Mouse (Mus musculus) CH12.LX (cell line): ENCODE data around the gene Stx16. TPM values are rescaled to one million over a fixed set of nuclear protein-coding genes. Genes with fewer than 3 reads are reported as not detected.

Experiments
- DNase-seq: peaks from one replicate; pipeline ENCODE4 v3.0.0-alpha.2; 2013; ENCODE audit errors: extremely low read depth
- H3K27ac ChIP-seq: 2 replicates; pipeline ENCODE4 v1.5.1; 2012; ENCODE audit warnings: low read depth, mild to moderate bottlenecking, control low read depth, moderate library complexity; ENCODE audit not compliant: insufficient read depth
- H3K27me3 ChIP-seq: replicated peaks from 2 replicates; pipeline ENCODE3; 2012; ENCODE audit warnings: inconsistent platforms
- H3K36me3 ChIP-seq, 2 experiments: replicated peaks in 1 of 2; 2 replicates each; pipeline versions ENCODE3 to v1.6.1; 2012; ENCODE audit warnings: inconsistent platforms in 1 of 2, low read length in 1 of 2, mild to moderate bottlenecking in 1 of 2, mixed read lengths in 1 of 2, moderate library complexity in 1 of 2; ENCODE audit not compliant: control insufficient read depth in 1 of 2, insufficient read depth in 1 of 2
- H3K4me1 ChIP-seq, 2 experiments: 2 replicates each; pipeline ENCODE4 v1.6.1; 2012; ENCODE audit warnings: inconsistent platforms in 1 of 2, moderate library complexity in 1 of 2; ENCODE audit not compliant: insufficient read depth in 2 of 2, control insufficient read depth in 1 of 2
- H3K4me2 ChIP-seq: 2 replicates; pipeline ENCODE4 v1.6.1; 2012; ENCODE audit warnings: low read depth, mild to moderate bottlenecking, control low read depth; ENCODE audit not compliant: poor library complexity, insufficient read depth, severe bottlenecking
- H3K4me3 ChIP-seq, 3 experiments: fragments of 150-350 bp in 1 of 3; sonication (generic) in 1 of 3; replicated peaks in 1 of 3; 2 replicates each; pipeline versions ENCODE3 to v1.5.1; 2011 to 2012; ENCODE audit warnings: low read depth in 2 of 3, low read length in 2 of 3, mild to moderate bottlenecking in 2 of 3, moderate library complexity in 2 of 3, control low read depth in 1 of 3, improper control_type of control experiment in 1 of 3, inconsistent platforms in 1 of 3, mixed read lengths in 1 of 3; ENCODE audit not compliant: poor library complexity in 1 of 3
- H3K79me2 ChIP-seq: replicated peaks from 2 replicates; pipeline ENCODE4 v1.6.1; 2012; ENCODE audit warnings: mild to moderate bottlenecking, moderate library complexity; ENCODE audit not compliant: control insufficient read depth, poor library complexity, insufficient read depth, severe bottlenecking; ENCODE audit errors: extremely low read depth
- H3K9ac ChIP-seq: 2 replicates; pipeline ENCODE4 v1.6.1; 2012; ENCODE audit warnings: low read depth, mild to moderate bottlenecking, control low read depth, moderate library complexity; ENCODE audit not compliant: insufficient read depth
- H3K9me3 ChIP-seq: replicated peaks from 2 replicates; pipeline ENCODE3; 2012; ENCODE audit warnings: low read length, inconsistent platforms, mixed read lengths
- CTCF ChIP-seq, 2 experiments: IDR thresholded peaks in 1 of 2; conservative IDR thresholded peaks in 1 of 2; 2 replicates each; pipeline ENCODE4 v1.5.1; 2011 to 2012; ENCODE audit warnings: low read depth in 2 of 2, low read length in 2 of 2, improper control_type of control experiment in 1 of 2, inconsistent platforms in 1 of 2, mild to moderate bottlenecking in 1 of 2, moderate library complexity in 1 of 2
- E2F4 ChIP-seq: IDR thresholded peaks from 2 replicates; pipeline ENCODE4 v1.6.1; 2011; ENCODE audit warnings: low read depth, low read length, improper control_type of control experiment; ENCODE audit not compliant: insufficient replicate concordance
- ETS1 ChIP-seq: conservative IDR thresholded peaks from 2 replicates; pipeline ENCODE4 v1.6.1; 2012; ENCODE audit warnings: low read depth, mild to moderate bottlenecking, inconsistent platforms, low read length, improper control_type of control experiment, moderate library complexity
- GABPA ChIP-seq: IDR thresholded peaks from 2 replicates; pipeline ENCODE4 v1.6.1; 2012; ENCODE audit warnings: low read depth, low read length, improper control_type of control experiment, inconsistent platforms; ENCODE audit not compliant: insufficient replicate concordance
- MAX ChIP-seq: IDR thresholded peaks from 2 replicates; pipeline ENCODE4 v1.6.1; 2011; ENCODE audit warnings: low read length, improper control_type of control experiment
- MAZ ChIP-seq: IDR thresholded peaks from 2 replicates; pipeline ENCODE4 v1.6.1; 2012; ENCODE audit warnings: low read depth, mild to moderate bottlenecking, inconsistent platforms, low read length, improper control_type of control experiment, moderate library complexity
- NRF1 ChIP-seq: IDR thresholded peaks from 2 replicates; pipeline ENCODE4 v1.6.1; 2014; ENCODE audit warnings: low read depth, mild to moderate bottlenecking, inconsistent platforms, low read length, improper control_type of control experiment, moderate library complexity
- POLR2A ChIP-seq: IDR thresholded peaks from 2 replicates; pipeline ENCODE4 v1.6.1; 2011; ENCODE audit warnings: low read depth, mild to moderate bottlenecking, improper control_type of control experiment, low read length
- POLR2AphosphoS2 ChIP-seq: IDR thresholded peaks from 2 replicates; pipeline ENCODE4 v1.6.1; 2011; ENCODE audit warnings: low read depth, low read length, improper control_type of control experiment
- RAD21 ChIP-seq: IDR thresholded peaks from 2 replicates; pipeline ENCODE4 v1.6.1; 2011; ENCODE audit warnings: low read depth, mild to moderate bottlenecking, low read length, improper control_type of control experiment, moderate library complexity
- USF1 ChIP-seq: IDR thresholded peaks from 2 replicates; pipeline ENCODE4 v1.6.1; 2014; ENCODE audit warnings: low read depth, mild to moderate bottlenecking, inconsistent platforms, low read length, improper control_type of control experiment
- USF2 ChIP-seq: conservative IDR thresholded peaks from 2 replicates; pipeline ENCODE4 v1.6.1; 2011; ENCODE audit warnings: low read depth, low read length, improper control_type of control experiment
- ZC3H11A ChIP-seq: IDR thresholded peaks from 2 replicates; pipeline ENCODE4 v1.6.1; 2012; ENCODE audit warnings: low read depth, mild to moderate bottlenecking, inconsistent platforms, low read length, improper control_type of control experiment
- dilution Hi-C: fragments of 300-500 bp; cut with MboI; formaldehyde crosslinking; loops from 2 replicates; pipeline ENCODE4 v1.14.3; 2020; ENCODE audit warnings: low sequenced_read_pairs; ENCODE audit not compliant: extremely low pct_unique_long_range_greater_than_20kb, extremely low pct_ligation_motif_present
- in situ Hi-C: fragments of 300-500 bp; cut with MboI; formaldehyde crosslinking; loops from 3 replicates; pipeline ENCODE4 v1.14.3; 2019; ENCODE audit warnings: low sequenced_read_pairs, low pct_ligation_motif_present, low pct_unique_long_range_greater_than_20kb, mixed read lengths
- polyA plus RNA-seq: library from polyadenylated mRNA; unstranded; fragments of >175 nt; gene quantifications from 2 replicates; pipeline ENCODE4 v1.2.1, GENCODE M21; 2012; ENCODE audit warnings: low read depth; ENCODE audit not compliant: insufficient read length
- total RNA-seq, 2 experiments: library from RNA; depleted of rRNA; stranded (reverse); fragments of 300-350 nt in 1 of 2; fragments of >200 nt in 1 of 2; gene quantifications; 2 replicates each; pipeline ENCODE4 v1.2.3; 2012 to 2014

Gene Stx16
- total and polyA plus RNA-seq, 3 experiments, result 18.8 to 33.2 (median 22.5) TPM

DNA sequence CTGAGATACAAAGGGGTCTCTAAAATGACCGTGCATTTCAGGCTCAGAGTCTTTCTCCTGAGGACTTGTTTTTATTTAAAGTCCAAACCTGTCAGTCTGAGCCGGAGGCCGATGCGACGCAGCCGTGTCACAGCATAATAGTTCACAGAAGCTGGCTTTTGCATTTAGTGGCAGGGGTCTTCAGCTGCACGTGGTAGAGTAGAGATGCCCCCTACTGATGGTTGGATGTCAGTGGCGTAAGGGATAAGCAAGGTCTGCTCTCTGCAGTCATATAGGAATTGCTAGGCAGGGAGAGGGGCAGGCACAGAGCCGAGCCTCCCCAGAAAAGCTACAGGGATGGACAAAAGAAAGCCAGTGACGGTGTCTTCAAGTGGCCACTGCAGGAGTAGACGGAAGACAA lies 42.0 kb downstream of the Stx16 start:
- peaks cover 81 to 100% of the 10 kb centered on the region in 2 experiments for H3K36me3 ChIP-seq
- H3K4me3 ChIP-seq, result no peak overlapping the region
- no peak for TF ChIP-seq GABPA
- TF ChIP-seq NRF1, result no peak
- no peak for TF ChIP-seq POLR2A
- no peak for TF ChIP-seq USF2
- no peak for TF ChIP-seq POLR2AphosphoS2
- TF ChIP-seq MAX, result no peak
- no peak for TF ChIP-seq E2F4
- TF ChIP-seq ZC3H11A, result no peak
- no peak for TF ChIP-seq USF1
- no peak for TF ChIP-seq CTCF (conservative IDR thresholded peaks at IDR 0.05 in 1 of 2, IDR thresholded peaks at IDR 0.05 in 1 of 2; ENCODE audit: low read depth in 2 of 2, low read length in 2 of 2)
- TF ChIP-seq, all 38 proteins: peak for 0
- H3K9ac ChIP-seq, result no peak overlapping the region
- no peak overlapping the region for H3K4me2 ChIP-seq
- no peaks in the 10 kb centered on the region for H3K4me1 ChIP-seq
- H3K27me3 ChIP-seq, result no peaks in the 10 kb centered on the region
- dilution Hi-C loops (no loop called here), in situ Hi-C loops (loop anchor here (25.0 kb wide), 1 partner anchor 306 kb away; no protein-coding TSS in a partner anchor)
- DNase-seq, result no peak
- peaks cover 1% of the 10 kb centered on the region for H3K9me3 ChIP-seq
- no peaks in the 10 kb centered on the region for H3K79me2 ChIP-seq
- H3K27ac ChIP-seq, result no peak overlapping the region

DNA sequence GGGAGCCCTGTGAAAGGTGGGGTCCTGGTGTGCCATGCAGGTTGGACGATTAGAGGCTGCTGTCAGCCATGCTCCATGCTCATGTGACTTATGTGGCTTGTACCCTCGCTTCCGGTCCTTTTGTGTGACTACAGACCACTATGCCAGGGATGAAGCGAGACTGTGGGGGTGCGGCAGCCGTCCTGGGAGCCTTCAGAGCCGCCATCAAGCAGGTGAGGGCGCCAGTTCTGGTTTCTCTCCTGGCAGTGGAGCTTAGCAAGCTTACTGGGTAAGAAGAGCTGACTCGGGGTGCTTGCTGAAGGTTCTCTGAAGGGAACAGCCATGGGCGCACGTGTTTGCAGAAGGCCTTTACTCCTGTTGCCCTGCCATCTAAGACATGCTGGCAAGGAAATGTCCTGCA lies 43.2 kb downstream of the Stx16 start:
- no peaks in the 10 kb centered on the region for H3K27me3 ChIP-seq
- H3K9ac ChIP-seq, result no peak overlapping the region
- H3K27ac ChIP-seq, result no peak overlapping the region
- H3K79me2 ChIP-seq, result no peaks in the 10 kb centered on the region
- dilution Hi-C loops (no loop called here), in situ Hi-C loops (loop anchor here (25.0 kb wide), 1 partner anchor 307 kb away; no protein-coding TSS in a partner anchor)
- no peak overlapping the region for H3K4me2 ChIP-seq
- H3K4me1 ChIP-seq, result no peaks in the 10 kb centered on the region
- no peak for DNase-seq
- H3K36me3 ChIP-seq, result peaks cover 83 to 100% of the 10 kb centered on the region in 2 experiments
- no peak overlapping the region for H3K4me3 ChIP-seq
- H3K9me3 ChIP-seq, result peaks cover 10% of the 10 kb centered on the region
- TF ChIP-seq RAD21 (no peak), MAZ (no peak)

DNA sequence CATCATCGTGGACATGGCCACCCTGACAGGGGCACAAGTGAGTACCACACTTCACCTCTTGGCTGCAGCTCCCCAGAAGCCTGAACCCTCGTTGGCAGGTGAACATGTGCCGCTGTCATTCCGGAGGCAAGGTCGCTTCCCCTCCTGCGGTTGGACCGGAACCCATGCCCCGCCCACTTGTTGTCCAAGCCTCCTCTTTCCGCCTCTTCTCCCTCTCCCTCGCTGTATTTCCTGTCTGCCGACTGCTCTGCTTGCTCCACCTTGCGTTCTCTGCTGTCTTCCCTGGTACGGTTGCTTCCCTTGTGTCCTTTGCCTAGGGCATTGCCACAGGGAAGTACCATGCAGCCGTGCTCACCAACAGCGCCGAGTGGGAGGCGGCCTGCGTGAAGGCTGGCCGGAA lies 44.5 kb downstream of the Stx16 start:
- H3K4me3 ChIP-seq, result no peak overlapping the region
- H3K36me3 ChIP-seq, result peaks cover 76 to 96% of the 10 kb centered on the region in 2 experiments
- dilution Hi-C loops, result no loop called here

More for the DNA sequence above, 44.5 kb downstream of the Stx16 start:
- Histone ChIP-seq H3K27me3 (no peaks in the 10 kb centered on the region), H3K4me1 (no peaks in the 10 kb centered on the region), H3K9me3 (peaks cover 22% of the 10 kb centered on the region), H3K9ac (no peak overlapping the region), H3K4me2 (no peak overlapping the region), H3K27ac (no peak overlapping the region), H3K79me2 (no peaks in the 10 kb centered on the region)
- in situ Hi-C loops, result loop anchor here (25.0 kb wide), 1 partner anchor 308 kb away; no protein-coding TSS in a partner anchor
- TF ChIP-seq CTCF (conservative IDR thresholded peaks at IDR 0.05 in 1 of 2, IDR thresholded peaks at IDR 0.05 in 1 of 2; ENCODE audit: low read depth in 2 of 2, low read length in 2 of 2), result no peak
- TF ChIP-seq ETS1, result no peak
- no peak for DNase-seq
